Mouse (Mus musculus) kidney, postnatal 4 days (tissue): ENCODE data around the gene Thrsp.

ENCODE experiments used
- DNase-seq, 2 experiments: peaks; one replicate each; pipeline ENCODE4 v3.0.0; 2021; ENCODE audit warnings: mixed read lengths in 2 of 2

Thrsp gene

GRCm38 (mm10) chr7:97375101-97375500, 42.4 kb downstream of the Thrsp start:
- DNase-seq, result no peak

- DNase-seq, result no peak
Observed at GRCm38 (mm10) chr7:97365887-97366286, 51.6 kb downstream of the Thrsp start.
